Mouse (Mus musculus) c-Kit-positive CD71-negative TER-119-negative erythroid progenitor cells, embryonic 14.5 days (primary cell): ENCODE results near the gene Col11a2.

Experiments used
- DNase-seq: peaks from one replicate; pipeline ENCODE4 v3.0.0-alpha.2; 2013; ENCODE audit warnings: low read depth

The Col11a2 gene

GRCm38 (mm10) chr17:34106555-34106954 is 67.3 kb downstream of the Col11a2 start:
- no peak for DNase-seq

GRCm38 (mm10) chr17:34107109-34107867 is 68.1 kb downstream of the Col11a2 start:
- DNase-seq, result no peak

GRCm38 (mm10) chr17:34108460-34108859 is 69.2 kb downstream of the Col11a2 start:
- no peak for DNase-seq

GRCm38 (mm10) chr17:34109038-34109805 is 70.0 kb downstream of the Col11a2 start:
- no peak for DNase-seq

GRCm38 (mm10) chr17:34109806-34110195 is 70.6 kb downstream of the Col11a2 start:
- no peak for DNase-seq

GRCm38 (mm10) chr17:34110309-34110708 is 71.1 kb downstream of the Col11a2 start:
- no peak for DNase-seq

GRCm38 (mm10) chr17:34114114-34114513 is 74.9 kb downstream of the Col11a2 start:
- DNase-seq, result no peak
